Mouse (Mus musculus): ENCODE results near the gene Hist1h2bf.
"Not testable (repeated sequence)": the region's sequence is repeated elsewhere in the genome, so short reads cannot be mapped to it uniquely, and the experiment has no call there.

The Hist1h2bf gene

GRCm38 (mm10) chr13:23591206-23591605 lies 17.2 kb upstream of the Hist1h2bf start:
- no peak for DNase-seq (ENCODE audit: low spot score in 2 of 2)

DNA sequence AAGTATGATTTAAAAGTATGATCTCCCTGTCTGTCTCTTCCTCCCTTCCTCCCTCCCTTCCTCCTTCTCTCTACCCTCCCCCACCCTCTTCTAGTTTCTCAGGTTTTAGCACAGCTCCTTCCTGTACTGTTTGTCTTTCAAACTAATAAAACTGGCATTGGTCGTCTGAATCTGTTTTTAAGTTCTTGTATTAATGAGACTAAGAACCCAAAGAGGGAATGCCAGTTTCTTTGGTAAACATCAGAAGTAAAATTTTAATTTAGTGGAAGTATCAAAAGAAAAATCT lies 12.9 kb upstream of the Hist1h2bf start:
- no peak for DNase-seq (ENCODE audit: low spot score in 2 of 2)

DNA sequence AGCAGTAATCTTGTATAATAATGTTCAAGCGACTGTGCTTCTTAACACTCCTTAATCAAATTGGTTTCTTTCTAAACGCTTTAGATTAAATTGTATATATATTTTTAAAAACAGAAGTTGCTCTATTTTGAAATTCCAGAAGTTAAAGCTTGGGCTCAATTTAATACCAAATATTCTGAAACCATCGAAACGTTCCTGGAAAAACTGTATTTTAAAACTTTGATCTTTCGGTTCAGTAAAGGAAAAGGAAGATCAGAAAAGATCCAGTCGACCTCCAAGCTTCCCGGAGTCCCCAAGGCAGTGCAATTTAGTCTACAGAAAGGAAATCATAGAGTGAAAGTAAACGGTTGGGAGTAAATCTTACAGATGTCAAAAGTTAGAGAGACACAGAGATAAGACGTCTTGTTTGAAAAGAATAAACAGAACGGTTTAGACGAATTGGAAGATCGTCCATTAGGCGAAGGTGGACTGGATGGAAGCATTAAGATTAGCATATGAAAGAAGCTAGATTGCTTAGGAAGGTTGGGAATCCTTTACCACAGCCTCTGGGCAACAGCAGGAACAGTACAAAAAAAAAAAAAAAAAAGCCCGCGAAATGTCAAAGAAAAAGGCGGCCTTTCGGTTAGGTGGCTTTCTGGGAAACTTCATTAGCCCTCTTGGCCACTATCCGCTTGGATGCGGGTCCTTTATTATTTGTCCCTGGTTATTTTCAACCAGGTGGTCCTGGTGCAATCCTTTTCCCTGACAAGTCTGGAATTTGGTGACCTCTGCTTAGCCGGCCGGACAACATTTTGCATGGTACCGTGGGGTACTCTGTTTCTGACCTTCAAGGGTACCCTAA lies 12.3 kb upstream of the Hist1h2bf start:
- DNase-seq (ENCODE audit: low spot score in 2 of 2) = no peak

DNA sequence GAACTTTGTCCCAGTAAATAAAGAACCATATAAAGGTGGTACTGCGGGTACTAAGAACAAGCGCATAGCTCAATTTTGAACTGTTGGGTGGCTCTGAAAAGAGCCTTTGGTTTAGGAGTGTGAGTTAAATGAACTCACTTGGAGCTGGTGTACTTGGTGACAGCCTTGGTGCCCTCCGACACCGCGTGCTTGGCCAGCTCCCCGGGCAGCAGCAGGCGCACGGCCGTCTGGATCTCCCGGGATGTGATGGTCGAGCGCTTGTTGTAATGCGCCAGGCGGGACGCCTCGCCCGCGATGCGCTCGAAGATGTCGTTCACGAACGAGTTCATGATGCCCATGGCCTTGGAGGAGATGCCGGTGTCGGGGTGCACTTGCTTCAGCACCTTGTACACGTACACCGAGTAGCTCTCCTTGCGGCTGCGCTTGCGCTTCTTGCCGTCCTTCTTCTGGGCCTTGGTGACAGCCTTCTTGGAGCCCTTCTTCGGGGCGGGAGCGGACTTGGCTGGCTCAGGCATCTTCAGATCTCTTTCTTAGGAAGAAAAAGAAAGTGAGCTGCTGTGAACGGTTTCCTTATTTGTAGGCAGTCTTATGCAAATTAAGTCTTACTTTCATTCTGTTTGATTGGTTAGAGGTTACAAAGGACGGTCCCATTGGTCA lies 11.6 kb upstream of the Hist1h2bf start:
- peak; percentile 66 to 67 for DNase-seq (ENCODE audit: low spot score in 2 of 2)

GRCm38 (mm10) chr13:23585029-23585441 lies 11.0 kb upstream of the Hist1h2bf start:
- DNase-seq (ENCODE audit: low spot score in 2 of 2) = peak; percentile 61 to 75

DNA sequence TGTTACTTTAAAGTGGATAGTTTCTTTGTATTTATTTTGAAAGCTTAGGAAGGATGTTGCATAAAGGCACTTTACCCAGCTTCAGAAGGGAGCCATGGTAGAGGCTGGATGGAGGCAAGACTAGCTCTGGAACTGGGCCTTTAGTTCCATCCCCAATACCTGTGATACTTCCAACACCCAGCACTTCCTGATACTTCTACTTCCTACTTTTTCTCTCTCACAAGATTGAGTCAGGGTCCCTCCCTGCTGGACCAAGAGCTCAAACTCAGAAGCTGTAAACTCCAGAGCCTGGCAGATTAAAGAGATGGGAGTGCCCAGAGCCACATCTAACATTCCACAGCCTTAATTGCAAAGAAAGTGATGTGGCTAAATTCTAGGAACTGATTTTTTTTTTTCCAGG lies 10.3 kb upstream of the Hist1h2bf start:
- no peak for DNase-seq (ENCODE audit: low spot score in 2 of 2)

DNA sequence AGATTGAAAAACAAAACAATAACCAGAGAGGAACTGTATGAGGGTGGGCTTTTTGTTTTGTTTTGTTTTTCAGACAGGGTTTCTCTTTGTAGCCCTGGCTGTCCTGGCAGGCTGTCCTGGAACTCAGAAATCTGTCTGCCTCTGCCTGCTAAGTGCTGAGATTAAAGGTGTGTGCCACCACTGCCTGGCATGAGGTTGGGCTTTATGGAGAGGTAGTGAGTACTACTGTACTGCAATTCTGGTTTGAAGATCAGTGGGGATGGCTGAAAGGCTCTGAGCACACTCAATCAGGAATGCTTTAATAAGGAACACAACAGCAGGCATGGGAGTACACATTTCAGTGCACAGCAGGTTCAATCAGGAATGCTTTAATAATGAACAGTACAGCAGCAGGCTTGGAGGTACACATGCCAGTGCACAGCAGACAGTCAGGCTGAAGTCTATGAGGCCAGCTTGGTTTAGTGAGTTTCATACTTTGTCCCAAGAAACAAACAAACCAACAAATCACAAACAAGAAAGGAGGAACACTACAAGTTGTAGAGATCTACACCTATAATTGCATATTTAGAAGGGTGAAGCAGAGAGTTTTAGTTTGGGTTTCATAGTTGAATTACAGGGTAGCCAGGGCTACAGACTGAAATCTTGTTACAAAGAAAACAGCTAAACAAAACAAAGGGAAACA lies 9.5 kb upstream of the Hist1h2bf start:
- DNase-seq (ENCODE audit: low spot score in 2 of 2) = no peak

DNA sequence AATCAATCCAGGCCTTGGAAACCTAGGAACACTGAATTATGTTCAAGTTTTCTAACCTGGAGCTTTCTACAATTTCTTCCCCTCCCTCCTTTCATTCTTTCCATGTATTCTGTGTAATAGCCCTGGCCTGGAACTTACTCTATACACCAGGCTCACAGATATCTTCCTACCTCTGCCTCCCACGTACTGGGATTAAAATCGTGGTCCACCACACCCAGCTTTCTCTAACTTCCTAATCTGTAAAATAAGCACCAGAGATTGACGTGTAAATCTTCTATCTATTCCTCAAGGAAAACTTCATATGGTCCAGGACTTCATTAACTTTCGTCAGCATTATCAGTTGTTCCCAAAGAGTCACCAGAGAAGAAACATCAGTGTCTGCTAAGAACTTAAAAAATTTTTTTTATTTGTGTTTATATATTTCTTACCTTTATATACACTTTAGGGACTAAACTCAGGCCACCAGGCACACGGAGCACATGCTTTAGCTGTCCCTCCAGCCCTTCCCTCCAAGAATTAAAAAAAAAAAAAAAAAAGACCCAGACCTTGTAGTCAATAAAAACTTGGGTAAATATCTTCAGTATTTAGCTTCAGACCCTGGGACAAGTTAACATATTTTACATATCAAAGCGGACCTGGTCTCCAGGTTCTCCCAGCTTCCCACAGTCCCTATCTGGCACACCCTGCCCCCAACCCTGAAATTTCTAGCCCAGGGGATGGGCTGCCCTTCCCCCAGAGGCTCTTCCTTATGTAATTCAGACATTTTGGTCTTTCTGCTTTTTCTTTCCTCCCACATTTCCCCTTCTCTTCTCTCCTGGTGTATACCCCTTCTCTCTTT lies 8.4 kb upstream of the Hist1h2bf start:
- no peak for DNase-seq (ENCODE audit: low spot score in 2 of 2)

DNA sequence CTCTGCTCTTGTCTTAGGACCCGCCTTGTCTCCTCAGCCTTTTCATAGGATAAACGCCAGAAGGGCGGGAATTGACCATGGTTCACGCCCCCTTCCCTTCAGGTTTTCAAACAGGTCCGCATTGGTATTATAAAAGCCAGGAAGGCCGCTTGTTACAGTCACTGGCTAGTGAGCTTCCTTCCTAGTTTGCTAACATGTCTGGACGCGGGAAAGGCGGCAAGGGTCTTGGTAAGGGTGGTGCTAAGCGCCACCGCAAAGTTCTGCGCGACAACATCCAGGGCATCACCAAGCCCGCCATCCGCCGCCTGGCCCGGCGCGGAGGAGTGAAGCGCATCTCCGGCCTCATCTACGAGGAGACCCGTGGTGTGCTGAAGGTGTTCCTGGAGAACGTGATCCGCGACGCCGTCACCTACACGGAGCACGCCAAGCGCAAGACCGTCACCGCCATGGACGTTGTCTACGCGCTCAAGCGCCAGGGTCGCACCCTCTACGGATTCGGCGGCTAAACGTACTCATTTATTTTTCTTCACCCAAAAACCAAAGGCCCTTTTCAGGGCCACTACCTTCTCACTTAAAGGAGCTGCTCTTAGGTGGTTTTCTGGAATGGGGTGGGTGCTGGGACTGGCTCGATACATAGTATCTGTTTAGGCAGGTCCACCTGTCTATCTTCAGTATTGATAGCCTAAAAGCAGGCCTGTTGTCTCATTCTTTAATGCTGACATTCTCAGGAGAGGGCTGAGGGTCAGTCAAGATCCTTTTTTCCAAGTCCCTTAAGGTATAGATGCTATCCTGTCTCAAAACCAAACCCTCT lies 7.6 kb upstream of the Hist1h2bf start, which contains the start of gene Hist1h4d:
Gene Hist1h4d (plus strand): TSS at position 191 of the 811 bp plus-strand sequence.
- DNase-seq (ENCODE audit: low spot score in 2 of 2) = peak; percentile 89 to 96

DNA sequence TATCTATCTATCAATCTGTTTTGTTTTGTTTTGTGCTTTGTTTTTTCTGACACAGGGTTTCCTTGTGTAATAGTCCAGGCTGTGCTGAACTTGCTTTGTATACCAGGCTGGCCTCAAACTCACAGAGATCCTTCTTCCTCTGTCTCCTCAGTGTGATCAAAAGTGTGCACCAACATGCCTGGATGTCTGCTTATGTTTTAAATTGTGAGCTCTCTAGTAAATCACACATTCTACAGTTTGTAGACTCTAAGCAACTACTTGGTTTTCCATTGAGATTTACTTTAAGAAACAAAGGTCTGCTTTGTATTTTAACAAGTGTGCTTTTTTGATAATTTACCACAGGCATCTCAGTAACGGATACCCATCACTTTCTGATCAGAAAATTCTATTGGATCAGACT lies 3.8 kb upstream of the Hist1h2bf start:
- no peak for DNase-seq (ENCODE audit: low spot score in 2 of 2)

DNA sequence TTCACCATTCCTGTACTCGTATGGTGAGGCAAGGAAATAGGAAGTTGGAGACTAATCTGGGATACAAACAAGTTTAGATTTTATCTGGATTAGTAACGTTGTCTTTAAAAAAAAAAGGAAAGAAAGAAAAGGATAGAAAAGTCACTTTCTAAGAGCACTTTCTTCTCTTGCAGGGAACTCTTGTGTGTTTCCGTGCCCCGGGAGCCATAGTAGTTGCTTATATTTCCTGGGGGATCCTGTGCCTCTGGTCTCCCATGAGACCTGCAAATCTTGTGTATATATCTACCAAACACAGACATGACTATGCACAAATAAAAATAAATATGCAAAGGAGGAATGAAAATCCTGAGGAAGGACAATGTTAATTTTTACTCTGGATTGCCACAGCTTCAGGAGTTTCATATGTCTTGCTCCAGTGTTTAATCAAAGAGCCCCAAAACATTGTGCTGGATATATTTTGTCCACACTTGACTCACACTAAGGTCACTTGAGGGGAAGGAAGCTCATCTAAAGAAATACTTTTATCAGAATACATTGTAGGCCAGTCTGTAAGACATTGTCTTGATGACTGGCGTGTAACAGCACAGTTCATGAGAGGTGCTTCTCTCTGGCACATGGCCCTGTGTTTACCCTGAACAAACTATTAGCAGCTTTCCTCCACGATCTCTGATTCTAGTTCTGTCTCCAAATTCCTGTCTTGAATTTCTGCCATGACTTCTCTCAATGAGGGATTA lies 3.1 kb upstream of the Hist1h2bf start:
- no peak for DNase-seq (ENCODE audit: low spot score in 2 of 2)

DNA sequence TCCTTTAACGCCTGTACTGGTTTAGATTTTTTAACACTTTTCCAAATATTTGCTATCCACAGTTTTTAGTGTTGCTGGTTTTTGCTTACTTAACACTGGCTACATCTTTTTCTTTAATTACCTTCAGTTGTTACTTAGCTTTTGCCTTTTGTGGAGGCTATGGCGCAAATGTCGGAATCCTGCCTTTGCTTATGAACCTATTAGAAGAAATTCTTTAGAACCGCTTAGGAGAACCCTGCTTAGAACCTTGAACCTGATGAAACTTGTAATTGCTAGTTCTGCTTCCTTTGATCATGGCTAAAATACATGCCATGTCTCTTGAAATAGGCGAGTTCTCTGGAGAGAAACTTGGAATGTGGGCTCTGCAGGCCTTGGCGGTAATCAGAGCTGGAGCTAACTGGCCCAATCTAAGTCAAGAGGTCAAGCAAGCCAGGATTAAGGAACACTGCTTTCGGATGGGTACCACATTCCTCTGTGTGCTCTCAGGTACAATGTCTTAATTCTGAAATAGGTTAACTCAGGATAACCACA lies 2.4 kb upstream of the Hist1h2bf start:
- no peak for DNase-seq (ENCODE audit: low spot score in 2 of 2)

GRCm38 (mm10) chr13:23575864-23576313 lies 1.9 kb upstream of the Hist1h2bf start:
- DNase-seq (ENCODE audit: low spot score in 2 of 2) = not testable (repeated sequence)

DNA sequence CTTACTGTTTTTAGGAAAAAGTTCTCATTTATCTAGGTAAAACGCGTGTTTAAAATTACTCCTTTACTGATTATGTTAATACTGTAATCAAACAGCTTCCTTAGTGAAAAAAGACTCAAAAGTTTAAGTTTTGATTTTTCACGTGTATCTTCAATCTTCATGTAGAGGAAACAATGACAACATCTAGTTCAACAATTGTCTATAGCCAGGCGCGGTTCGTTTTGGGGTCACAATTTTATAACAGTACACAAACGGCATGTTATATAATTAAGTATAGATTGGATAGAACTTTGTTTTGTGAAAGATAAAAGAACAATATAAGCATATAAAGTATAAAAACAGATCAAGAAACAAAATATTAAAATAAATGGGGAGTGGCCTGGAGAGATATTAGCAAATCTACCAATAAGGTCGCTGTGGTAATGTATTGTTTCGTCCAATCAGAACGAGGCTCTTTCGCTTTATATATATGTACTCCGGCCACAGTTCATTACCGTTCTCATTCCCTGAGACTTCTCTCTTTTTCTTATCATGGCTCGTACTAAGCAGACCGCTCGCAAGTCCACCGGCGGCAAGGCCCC lies 1.4 kb upstream of the Hist1h2bf start, which contains the start of gene Hist1h3d:
Gene Hist1h3d (plus strand): TSS at position 493 of the 581 bp plus-strand sequence.
- peak in 1 of 2 experiments; percentile 58 for DNase-seq (ENCODE audit: low spot score in 2 of 2)

DNA sequence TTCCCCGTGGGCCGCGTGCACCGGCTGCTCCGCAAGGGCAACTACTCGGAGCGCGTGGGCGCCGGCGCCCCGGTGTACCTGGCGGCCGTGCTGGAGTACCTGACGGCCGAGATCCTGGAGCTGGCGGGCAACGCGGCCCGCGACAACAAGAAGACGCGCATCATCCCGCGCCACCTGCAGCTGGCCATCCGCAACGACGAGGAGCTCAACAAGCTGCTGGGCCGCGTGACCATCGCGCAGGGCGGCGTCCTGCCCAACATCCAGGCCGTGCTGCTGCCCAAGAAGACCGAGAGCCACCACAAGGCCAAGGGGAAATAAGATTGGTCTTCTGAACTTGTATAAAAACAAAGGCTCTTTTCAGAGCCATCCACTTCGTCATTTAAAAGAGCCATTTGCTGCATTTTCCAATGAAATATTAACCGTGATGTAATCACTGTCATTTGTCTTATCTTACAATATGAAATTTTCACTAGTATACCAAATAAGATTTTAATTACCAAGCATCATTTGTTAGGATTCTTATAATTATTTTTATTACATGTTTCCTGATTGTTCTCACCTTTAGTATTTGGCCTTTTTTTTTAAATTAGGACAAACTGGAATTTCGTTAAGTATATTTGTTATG lies 662 bp upstream of the Hist1h2bf start:
- not testable (repeated sequence) for DNase-seq (ENCODE audit: low spot score in 2 of 2)

- DNase-seq (ENCODE audit: low spot score in 2 of 2) = not testable (repeated sequence)
Observed at GRCm38 (mm10) chr13:23573034-23573897, 730 bp downstream of the Hist1h2bf start.

DNA sequence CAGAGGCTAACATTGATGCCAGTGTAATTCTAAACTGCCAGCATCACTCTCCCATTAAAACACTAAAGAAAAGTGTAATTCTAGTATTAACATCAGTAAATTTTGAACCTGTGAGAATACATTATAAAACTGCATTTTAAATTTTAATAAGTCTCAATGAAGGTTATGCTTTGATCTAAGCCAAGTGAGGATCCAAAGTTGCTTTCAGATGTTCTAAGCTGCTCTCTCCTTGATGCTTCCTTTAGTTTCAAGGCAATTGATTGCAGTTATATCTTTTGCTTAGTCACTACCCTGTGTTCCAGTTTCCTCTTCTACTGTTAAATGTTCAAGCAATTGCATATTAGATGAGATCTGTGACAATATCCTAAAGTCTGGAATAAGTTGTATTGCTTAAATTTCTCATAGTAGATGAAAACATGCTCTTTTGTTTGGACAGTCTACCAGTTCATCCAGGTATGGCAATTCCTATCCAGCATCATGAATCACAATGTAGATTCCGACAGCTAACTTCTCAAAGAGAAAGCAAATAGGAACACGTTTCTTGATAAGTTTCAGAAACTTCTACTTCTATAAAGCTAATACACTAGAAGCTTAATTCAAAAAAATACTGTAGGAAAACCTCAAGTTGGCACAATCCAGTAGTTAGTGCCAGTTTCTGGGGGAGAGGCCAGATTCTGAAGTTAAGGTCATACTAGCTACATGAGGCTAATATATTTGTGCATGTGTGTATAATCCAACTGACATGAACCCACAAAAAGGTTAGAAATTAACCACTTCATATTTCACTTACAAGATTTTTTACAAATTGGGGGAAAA lies 1.6 kb downstream of the Hist1h2bf start:
- no peak for DNase-seq (ENCODE audit: low spot score in 2 of 2)

All from spleen, postnatal 14 days (tissue).